Mouse (Mus musculus) limb, embryonic 14.5 days (tissue): ENCODE measurements around the gene Zfp664. TPM values are rescaled to one million over a fixed set of nuclear protein-coding genes. Genes with fewer than 3 reads are reported as not detected.

Experiments used
- ATAC-seq: fragments of 200-750 bp; cut with Nextera tagmentation; 2 replicates; pipeline ENCODE4 v1.8.0; 2017; ENCODE audit warnings: low read depth, moderate number of reproducible peaks, moderate TSS enrichment; ENCODE audit not compliant: low FRiP score
- DNase-seq: peaks from one replicate; pipeline ENCODE4 v3.0.0-alpha.2; 2015; ENCODE audit warnings: low spot score
- H3K27ac ChIP-seq: fragments of 300-500 bp; sonication (generic); replicated peaks from 2 replicates; pipeline ENCODE4 v1.5.1; 2014; ENCODE audit warnings: low read depth, mild to moderate bottlenecking, low read length, moderate library complexity, mixed read lengths
- H3K27me3 ChIP-seq: fragments of 300-500 bp; sonication (generic); 2 replicates; pipeline ENCODE4 v1.6.1; 2014; ENCODE audit warnings: low read length, mixed read lengths; ENCODE audit not compliant: control insufficient read depth, insufficient read depth
- H3K36me3 ChIP-seq: fragments of 300-500 bp; sonication (generic); 2 replicates; pipeline ENCODE4 v1.6.1; 2014; ENCODE audit warnings: mild to moderate bottlenecking, low read length, moderate library complexity, mixed read lengths; ENCODE audit not compliant: control insufficient read depth, insufficient read depth
- H3K4me1 ChIP-seq: fragments of 300-500 bp; sonication (generic); 2 replicates; pipeline ENCODE4 v1.6.1; 2014; ENCODE audit warnings: antibody characterized with exemption, low read length, mixed read lengths; ENCODE audit not compliant: control insufficient read depth, insufficient read depth
- H3K4me2 ChIP-seq: fragments of 300-500 bp; sonication (generic); replicated peaks from 2 replicates; pipeline ENCODE4 v1.6.1; 2014; ENCODE audit warnings: low read depth, mild to moderate bottlenecking, low read length, moderate library complexity; ENCODE audit not compliant: severe bottlenecking
- H3K4me3 ChIP-seq: fragments of 300-500 bp; sonication (generic); replicated peaks from 2 replicates; pipeline ENCODE4 v1.5.1; 2014; ENCODE audit warnings: low read length
- H3K9ac ChIP-seq: fragments of 300-500 bp; sonication (generic); 2 replicates; pipeline ENCODE4 v1.6.1; 2014; ENCODE audit warnings: mild to moderate bottlenecking, low read depth, low read length, moderate library complexity; ENCODE audit not compliant: severe bottlenecking
- H3K9me3 ChIP-seq: fragments of 300-500 bp; sonication (generic); 2 replicates; pipeline ENCODE4 v1.6.1; 2016; ENCODE audit warnings: low read length; ENCODE audit not compliant: control insufficient read depth
- POLR2A ChIP-seq: fragments of 200-500 bp; IDR thresholded peaks from 2 replicates; pipeline ENCODE4 v1.8.0; 2012; ENCODE audit warnings: inconsistent platforms, mild to moderate bottlenecking, moderate library complexity, borderline replicate concordance; ENCODE audit not compliant: insufficient read depth, insufficient read length; ENCODE audit errors: extremely low read depth
- WGBS: fragments of 180-500 bp; shearing (Covaris S2); extraction: QIAGEN DNeasy Blood & Tissue Kit; methylation state at CpG from one replicate; pipeline ENCODE4 v1.1.7; 2014; 5-methylcytosine and 5-hydroxymethylcytosine counted together
- polyA plus RNA-seq, 2 experiments: library from polyadenylated mRNA; depleted of rRNA in 1 of 2; stranded (reverse) in 1 of 2; unstranded in 1 of 2; fragments of >200 nt; fragmentation: Nextera tagmentation in 1 of 2; extraction: Ambion mirVana in 1 of 2; gene quantifications; 2 replicates each; pipeline versions ENCODE4 v1.2.1 to v1.2.3; 2012 to 2014

Zfp664 gene
- polyA plus RNA-seq, 2 experiments, result 52.4 to 65.7 TPM

- no peaks in the 10 kb centered on the region for H3K4me1 ChIP-seq
- no peak overlapping the region for H3K4me3 ChIP-seq
- ATAC-seq, result no peak
- DNase-seq, result no peak
- H3K27ac ChIP-seq, result no peak overlapping the region
- H3K27me3 ChIP-seq, result no peaks in the 10 kb centered on the region
- H3K9me3 ChIP-seq, result no peaks in the 10 kb centered on the region
- H3K36me3 ChIP-seq, result peaks cover 48% of the 10 kb centered on the region
- 96% methylated on average over 8 of the region's 8 CpGs for WGBS
- no peak overlapping the region for H3K4me2 ChIP-seq
- TF ChIP-seq POLR2A, result no peak
- H3K9ac ChIP-seq, result no peak overlapping the region
Observed at GRCm38 (mm10) chr5:124888661-124889060, 26.2 kb downstream of the Zfp664 start.

- H3K4me1 ChIP-seq, result no peaks in the 10 kb centered on the region
- no peaks in the 10 kb centered on the region for H3K27me3 ChIP-seq
- no peak for DNase-seq
- TF ChIP-seq POLR2A, result no peak
- no peak for ATAC-seq
- WGBS, result 71% methylated on average over 3 of the region's 3 CpGs
- no peaks in the 10 kb centered on the region for H3K9me3 ChIP-seq
- no peak overlapping the region for H3K4me3 ChIP-seq
- H3K36me3 ChIP-seq, result peaks cover 20% of the 10 kb centered on the region
- H3K27ac ChIP-seq, result no peak overlapping the region
- H3K4me2 ChIP-seq, result no peak overlapping the region
- no peak overlapping the region for H3K9ac ChIP-seq
Observed at GRCm38 (mm10) chr5:124891921-124892370, 29.5 kb downstream of the Zfp664 start.

GRCm38 (mm10) chr5:124896135-124896534 lies 33.6 kb downstream of the Zfp664 start:
- Histone ChIP-seq H3K4me2 (no peak overlapping the region), H3K27ac (no peak overlapping the region), H3K9ac (no peak overlapping the region), H3K4me1 (peaks cover 8% of the 10 kb centered on the region), H3K4me3 (no peak overlapping the region), H3K9me3 (no peaks in the 10 kb centered on the region), H3K27me3 (no peaks in the 10 kb centered on the region), H3K36me3 (no peaks in the 10 kb centered on the region; the same call in 1 of the 2 replicates)
- DNase-seq (peak; percentile 22), ATAC-seq (no peak)
- WGBS, result 40% methylated on average over 7 of the region's 8 CpGs
- no peak for TF ChIP-seq POLR2A

- WGBS, result 26% methylated on average over 20 of the region's 20 CpGs
- no peak for TF ChIP-seq POLR2A
- H3K9ac ChIP-seq, result no peak overlapping the region
- ATAC-seq, result peak; percentile 48
- H3K36me3 ChIP-seq, result no peaks in the 10 kb centered on the region; the same call in 1 of the 2 replicates
- no peaks in the 10 kb centered on the region for H3K27me3 ChIP-seq
- DNase-seq, result peak; percentile 79
- no peak overlapping the region; the same call in 1 of the 2 replicates for H3K4me3 ChIP-seq
- no peaks in the 10 kb centered on the region for H3K9me3 ChIP-seq
- H3K27ac ChIP-seq, result peak overlapping the region; percentile 33; the same call in 1 of the 2 replicates
- H3K4me2 ChIP-seq, result peak overlapping the region; percentile 42
- peaks cover 8% of the 10 kb centered on the region for H3K4me1 ChIP-seq
Observed at GRCm38 (mm10) chr5:124899945-124900631, 37.6 kb downstream of the Zfp664 start.

- no peak overlapping the region for H3K4me3 ChIP-seq
- peak overlapping the region; percentile 33; the same call in 1 of the 2 replicates for H3K27ac ChIP-seq
- H3K9me3 ChIP-seq, result no peaks in the 10 kb centered on the region
- no peaks in the 10 kb centered on the region for H3K36me3 ChIP-seq
- 67% methylated on average over 19 of the region's 19 CpGs for WGBS
- H3K9ac ChIP-seq, result no peak overlapping the region
- DNase-seq (no peak), ATAC-seq (no peak)
- no peak overlapping the region for H3K4me2 ChIP-seq
- no peaks in the 10 kb centered on the region for H3K27me3 ChIP-seq
- TF ChIP-seq POLR2A, result no peak
- H3K4me1 ChIP-seq, result peaks cover 8% of the 10 kb centered on the region
Observed at GRCm38 (mm10) chr5:124900738-124901490, 38.4 kb downstream of the Zfp664 start.
